Mouse (Mus musculus): Measurements from ENCODE around the gene Esrra. TPM values are rescaled to one million over a fixed set of nuclear protein-coding genes. Genes with fewer than 3 reads are reported as not detected.

Esrra gene
- polyA plus RNA-seq, 2 experiments from 2014 or later, result 2.2 to 5.7 TPM

DNA sequence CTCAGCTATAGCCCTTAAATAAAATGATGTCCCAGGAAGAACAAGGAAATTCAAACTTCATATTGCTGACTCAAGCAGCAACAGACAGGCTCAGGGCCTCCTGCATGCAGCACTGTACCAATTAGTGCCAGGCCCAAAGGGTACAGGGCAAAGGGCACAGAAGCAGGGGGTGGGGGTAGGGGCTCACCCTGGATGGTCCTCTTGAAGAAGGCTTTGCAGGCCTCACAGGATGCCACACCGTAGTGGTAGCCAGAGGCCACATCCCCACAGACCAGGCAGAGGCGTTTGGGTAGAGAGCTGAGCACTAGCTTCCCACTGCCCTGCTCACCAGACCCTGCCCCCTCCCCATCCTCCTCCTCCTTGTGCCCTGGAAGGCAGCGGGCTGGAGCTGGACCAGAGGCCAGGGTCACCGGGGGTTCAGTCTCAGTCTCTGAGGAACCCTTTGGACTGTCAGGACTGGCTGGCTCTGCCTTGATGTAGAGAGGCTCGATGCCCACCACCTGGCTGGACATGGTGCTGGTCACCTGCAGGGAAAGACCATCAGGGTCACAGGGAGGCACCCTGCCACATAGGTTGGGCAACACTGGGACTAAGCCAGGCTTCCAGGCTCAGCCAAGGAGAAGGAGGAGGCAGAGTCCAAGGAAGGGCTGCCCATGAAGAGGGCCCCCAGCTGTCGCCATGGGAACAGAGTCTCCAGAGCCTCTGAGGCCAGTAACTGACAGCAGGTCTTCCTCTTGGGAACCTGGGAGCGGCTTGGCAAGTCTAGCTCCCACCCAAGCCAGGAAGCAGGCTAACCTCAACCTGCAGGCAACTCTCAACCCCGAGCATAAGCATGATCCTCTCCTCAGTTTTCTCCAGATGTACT lies 1.5 kb downstream of the Esrra start:
- no peak for ATAC-seq

DNA sequence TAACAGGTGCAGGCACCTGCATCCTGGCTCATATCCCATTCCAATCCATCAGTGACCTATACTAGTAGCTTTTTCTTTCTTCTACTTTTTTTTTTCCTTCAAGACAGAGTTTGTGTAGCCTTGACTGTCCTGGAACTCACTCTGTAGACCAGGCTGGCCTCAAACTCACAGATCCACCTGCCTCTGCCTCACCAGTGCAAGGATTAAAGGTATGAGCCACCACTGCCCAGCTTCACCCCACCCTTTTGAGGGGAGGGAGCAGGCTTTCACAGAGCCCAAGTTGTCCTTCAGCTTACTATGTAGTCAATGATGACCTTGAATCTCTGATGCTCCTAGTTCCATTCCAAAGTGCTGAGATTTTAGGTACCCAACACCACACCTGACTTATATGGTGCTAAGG lies 2.2 kb downstream of the Esrra start:
- no peak for ATAC-seq

DNA sequence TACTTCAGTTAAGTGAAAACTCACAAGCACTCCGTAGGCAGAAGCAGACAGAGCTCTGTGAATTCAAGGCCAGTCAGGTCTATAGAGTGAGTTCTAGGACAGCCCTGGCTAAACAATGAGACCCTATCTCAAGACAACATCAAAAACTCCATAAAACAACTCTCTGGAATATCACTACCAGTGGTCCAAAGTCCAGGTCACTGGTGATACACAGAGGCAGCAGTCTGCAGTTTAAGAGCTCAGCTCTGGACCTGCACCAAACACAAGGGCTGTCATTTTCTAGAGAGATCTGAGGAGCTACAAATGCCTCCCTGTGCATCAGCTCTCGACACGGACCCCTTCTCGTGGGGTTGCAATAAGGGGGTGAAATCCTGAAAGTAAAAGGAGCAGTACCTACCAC lies 3.3 kb downstream of the Esrra start:
- ATAC-seq, result no peak

DNA sequence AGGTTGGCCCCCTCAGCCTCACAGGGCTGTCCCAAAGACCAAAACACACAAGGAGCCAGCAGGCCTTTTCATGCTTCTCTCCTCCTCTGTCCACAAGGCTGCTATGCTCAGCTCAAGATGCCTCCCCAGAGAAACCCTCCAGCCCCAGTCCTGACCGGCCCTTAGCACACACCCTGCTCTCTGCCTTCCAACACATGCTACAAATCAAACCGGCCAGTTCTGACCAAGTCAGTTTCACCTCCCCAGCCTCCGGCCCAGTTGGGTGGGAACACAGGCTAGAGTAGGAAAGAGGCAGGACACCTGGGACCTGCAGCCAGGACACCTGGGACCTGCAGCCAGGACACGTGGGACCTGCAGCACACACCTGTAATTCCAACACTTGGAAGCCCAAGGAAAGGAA lies 5.1 kb downstream of the Esrra start:
- no peak for ATAC-seq

DNA sequence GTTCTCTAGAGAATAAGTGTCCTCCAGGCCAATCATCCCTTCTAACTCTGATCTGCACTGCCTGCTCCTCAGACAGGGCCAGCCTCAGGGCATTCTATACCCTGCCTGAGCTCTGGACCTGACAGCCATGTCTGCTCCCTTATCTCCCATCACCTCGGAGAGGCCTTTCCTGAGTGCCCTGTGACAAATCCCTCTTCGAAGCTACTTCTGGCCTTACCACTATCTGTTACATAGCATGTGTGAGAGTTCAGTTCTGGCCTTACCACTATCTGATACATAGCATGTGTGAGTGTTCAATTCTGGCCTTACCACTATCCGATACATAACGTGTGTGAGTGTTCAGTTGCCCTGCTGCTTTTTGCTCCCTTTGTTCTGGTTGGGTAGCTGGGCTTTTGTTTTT lies 6.3 kb downstream of the Esrra start:
- ATAC-seq, result no peak

DNA sequence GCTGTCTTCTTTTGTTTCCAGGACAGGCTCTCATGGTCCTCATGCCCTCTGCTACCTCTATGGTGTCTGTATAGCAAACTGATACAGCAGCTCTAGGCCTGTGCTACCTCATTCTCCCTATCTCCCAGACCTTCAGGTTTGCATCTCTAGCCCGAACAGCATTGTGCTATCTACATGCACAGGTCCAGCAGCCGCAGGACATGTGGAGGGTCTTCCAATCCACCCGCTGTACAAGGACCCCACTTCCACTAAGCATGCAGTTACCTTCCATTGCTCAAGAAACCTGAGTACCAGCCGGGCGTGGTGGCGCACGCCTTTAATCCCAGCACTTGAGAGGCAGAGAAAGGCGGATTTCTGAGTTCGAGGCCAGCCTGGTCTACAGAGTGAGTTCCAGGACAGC lies 7.1 kb downstream of the Esrra start:
- no peak for ATAC-seq

DNA sequence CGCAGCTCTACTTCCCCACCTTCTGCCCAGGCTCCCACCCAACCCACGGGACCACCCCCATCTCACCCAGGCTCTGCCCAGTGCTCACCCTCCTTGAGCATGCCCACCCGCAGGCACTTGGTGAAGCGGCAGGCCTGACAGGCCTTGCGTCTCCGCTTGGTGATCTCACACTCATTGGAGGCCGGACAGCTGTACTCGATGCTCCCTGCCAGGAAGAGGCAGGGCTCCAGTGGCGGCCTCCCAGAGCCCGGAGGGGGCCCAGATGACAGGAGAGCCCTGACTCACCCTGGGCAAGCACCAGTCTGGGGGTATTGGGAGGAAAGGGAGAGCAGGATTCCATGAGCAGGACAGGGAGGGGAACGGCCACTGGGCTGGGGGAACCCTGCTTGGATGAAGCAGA lies 7.6 kb downstream of the Esrra start:
- ATAC-seq, result no peak

DNA sequence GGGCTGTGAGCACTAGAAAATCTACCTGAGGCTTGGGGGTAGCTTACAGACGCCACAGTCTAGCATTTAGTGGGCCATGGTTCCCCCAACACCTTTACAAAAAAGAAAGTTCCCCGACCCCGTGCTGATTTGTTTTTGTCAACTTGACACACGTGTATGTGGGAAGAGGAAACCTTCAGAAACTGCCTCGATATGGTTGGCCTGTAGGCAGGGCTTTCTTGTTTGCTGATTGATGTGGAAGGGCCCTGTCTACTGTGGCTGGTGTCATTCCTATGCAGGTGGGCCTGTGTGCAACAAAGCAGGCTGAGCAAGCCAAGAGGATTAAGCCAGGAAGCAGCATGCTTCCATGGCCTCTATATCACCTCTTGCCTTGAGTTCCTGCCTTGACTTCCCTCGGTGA lies 8.6 kb downstream of the Esrra start:
- ATAC-seq, result no peak

DNA sequence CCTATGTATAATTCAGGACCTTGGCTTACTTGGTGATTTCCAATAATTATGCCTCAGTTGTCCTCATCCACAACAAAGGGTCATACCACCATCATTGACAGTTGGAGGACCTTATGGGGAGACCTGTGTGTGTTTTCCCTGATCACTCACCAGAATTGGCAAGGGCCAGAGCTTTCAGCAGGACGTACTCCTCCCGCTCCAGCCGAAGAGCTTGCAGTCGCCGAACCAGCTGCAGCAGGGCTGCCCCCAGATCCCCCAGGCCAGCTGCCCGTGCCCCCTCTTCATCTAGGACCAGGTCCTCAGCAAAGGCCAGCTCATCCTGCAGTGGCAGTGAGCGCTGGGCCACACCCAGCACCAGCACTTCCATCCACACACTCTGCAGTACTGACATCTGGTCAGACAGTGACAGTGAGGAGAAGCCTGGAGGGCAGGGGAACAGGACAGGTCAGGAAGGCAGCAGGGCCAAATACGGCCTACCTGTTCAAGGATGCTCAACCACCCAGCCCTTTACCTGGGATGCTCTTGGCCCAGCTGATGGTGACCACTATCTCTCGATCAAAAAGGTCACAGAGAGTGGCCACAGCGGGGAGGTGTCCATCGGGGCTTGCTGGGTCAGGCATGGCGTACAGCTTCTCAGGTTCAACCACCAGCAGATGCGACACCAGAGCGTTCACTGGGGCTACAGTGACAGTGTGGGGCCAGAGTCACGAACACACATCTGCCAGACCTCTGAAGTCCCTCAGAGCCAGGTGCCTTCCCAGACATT lies 9.2 kb downstream of the Esrra start:
- ATAC-seq, result no peak

DNA sequence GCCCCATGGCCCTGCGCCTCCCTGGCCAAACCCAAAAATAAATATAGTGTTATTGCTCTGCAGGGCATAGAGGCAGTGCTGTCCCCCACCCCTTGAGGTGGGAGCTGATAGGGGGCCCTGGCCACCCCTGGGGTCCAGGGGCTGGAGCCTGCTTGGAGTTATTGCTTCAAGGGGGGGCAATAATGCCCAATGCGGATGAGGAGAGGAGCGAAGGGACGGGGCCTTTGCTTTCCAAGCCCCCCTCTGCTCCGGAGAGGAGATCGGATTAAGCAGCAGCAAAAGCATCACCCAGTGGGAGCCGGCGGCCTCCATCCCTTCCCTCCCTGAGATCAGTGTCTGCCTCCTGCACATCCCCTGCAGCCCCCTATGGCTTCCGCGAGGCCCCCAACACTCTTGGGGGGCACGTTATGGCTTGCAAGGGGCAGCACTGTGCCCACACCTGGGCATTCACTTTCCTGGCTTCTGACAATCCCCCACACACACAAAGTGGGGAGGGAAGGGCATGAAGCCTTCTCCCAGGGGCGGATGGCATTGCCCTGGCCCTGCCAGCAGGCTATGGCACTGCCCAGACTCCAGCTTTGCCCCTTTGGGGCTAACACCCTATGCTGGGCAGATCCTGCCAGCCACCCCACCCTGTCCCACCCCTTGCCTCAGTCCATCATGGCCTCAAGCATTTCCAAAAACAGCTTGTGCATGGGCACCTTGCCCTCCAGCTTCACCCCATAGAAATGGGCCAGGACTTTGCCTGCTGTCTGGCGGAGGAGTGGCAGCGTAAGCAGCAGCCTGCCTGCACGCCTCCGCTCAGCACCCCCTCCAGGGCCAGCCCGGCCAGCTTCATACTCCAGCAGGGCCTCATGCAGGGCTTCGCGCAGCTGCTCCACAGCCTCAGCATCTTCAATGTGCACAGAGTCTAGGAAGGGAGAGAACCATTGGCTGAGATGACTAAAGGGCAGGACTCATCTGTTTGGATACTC lies 10.2 kb downstream of the Esrra start:
- ATAC-seq, result no peak

DNA sequence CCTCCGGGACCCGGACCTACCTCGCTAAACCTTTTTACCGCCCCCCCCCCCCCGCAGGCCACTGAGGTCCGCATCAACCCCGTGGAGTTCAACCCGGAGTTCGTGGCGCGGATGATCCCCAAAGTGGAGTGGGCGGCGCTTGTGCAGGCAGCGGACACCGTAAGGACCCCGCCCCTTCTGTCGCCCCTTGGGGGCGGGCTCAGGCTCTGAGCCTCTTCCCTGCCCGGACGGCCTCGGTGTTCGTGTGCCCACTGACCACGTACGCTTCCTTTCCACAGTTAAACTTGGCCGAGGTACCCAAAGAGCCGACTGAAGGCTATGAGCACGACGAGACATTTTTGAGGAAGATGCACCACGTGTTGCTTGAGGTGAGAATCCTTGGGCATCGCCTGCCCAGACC lies 11.3 kb downstream of the Esrra start:
- peak; percentile 9 for ATAC-seq

DNA sequence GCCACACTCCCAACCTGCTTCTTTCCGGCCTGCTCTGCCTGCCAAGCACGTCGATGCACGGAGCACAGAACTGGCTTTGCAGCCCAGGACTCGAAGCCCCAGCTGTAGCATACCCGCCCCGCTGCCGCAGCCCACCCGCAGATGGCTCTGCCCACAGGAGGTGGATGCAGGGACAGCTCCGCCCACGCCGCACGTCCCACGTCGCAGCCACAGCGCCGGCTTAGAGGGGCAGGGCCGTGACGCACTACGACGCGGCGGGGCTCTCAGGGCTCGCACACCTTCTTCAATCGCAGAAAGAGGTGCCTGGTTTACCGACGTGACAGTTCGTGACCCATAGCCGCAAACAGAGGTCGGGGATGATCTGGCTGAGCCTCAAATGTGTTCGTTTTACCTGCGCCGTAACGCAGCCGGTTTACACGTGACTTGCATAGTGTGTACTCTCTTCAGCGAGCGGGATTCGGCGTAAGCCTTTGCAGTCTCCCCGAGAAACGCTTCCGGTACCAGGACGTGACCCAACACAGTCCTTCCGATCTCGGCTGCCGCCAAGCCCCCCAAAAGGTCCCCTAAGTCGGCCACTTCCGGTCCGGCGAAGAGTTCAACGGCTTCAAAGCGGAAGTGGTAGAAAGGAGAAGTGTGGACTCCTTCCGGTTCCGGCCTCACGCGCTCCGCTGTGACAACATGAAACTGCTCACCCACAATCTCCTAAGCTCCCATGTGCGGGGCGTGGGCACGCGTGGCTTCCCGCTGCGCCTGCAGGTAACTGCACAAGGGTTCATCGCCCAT lies 11.9 kb downstream of the Esrra start, which contains the start of the genes Trmt112 and Prdx5:
Gene Trmt112 (plus strand): TSS at position 192 of the 783 bp plus-strand sequence.
Gene Prdx5 (minus strand): TSS at position 600 of the 783 bp plus-strand sequence.
- peak; percentile 83 for ATAC-seq

DNA sequence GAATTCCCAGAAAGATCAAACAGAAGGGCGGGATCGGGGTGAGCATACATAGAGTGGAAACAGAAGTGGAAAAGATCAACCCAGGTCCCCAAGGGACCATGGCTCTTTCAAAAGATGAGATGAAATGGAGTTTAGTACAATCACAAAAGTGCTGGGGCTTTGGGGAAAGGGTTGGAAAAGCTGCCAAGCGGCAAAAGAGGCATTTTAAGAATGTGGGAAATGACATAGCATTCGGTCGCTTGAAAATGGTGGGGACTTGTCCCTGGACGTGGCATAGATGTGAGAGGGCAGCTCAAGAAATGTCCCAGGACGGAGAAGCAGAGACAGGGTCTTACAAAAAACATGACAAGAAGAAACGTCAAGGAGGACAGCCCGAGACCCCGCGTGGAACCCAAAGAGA lies 12.6 kb downstream of the Esrra start:
- ATAC-seq, result no peak

DNA sequence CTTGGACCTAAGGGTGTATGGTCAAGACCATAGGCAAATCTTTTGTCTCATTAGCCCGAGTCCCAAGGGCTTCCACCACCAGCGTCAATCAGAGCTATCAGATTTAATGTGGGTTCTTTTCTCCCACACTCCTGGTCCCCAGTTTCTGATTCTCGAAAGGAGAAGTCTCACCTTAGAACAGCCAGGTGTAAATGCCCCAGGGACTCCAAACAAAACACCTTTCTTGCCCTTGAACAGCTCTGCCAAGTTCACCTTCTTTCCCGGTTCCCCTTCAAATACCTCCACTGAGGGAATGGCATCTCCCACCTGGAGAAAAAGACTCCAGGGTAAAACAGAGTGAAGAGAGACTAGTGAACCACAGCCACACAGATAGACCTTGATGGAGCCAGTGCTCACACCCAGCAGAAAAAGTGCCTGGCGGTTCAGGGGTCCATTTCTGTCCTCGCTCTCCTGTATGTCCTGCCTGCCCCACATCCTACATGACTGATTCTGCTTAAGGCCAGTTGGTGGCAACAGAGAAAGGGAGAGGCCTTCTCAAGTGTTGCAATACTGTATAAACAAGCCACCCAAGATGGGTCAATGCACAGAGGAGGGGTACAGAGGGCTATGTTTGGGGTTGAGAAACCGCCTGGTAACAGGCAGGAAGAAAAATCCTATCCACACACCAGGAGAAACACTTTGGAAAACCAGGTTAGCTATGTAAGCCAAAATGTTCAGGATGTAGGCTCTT lies 13.6 kb downstream of the Esrra start:
- ATAC-seq, result no peak

DNA sequence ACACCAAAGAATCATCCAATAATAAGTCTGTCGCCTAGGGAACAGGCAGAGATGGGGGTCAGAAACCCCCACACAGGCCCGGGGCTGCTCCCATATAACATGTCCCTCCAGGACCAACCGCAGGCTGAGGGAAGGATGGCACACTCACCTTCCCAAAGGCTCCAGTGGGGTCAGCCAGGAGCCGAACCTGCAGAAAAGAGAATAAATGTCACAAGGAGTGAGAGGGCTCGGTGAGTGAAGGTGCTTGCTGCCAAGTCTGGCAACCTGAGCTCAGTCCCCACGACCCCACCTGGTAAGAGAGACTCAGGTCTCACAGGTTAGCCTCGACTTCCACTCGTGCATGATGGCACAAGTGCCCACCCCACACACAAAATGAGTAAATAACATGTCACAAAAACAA lies 14.5 kb downstream of the Esrra start:
- ATAC-seq, result no peak

DNA sequence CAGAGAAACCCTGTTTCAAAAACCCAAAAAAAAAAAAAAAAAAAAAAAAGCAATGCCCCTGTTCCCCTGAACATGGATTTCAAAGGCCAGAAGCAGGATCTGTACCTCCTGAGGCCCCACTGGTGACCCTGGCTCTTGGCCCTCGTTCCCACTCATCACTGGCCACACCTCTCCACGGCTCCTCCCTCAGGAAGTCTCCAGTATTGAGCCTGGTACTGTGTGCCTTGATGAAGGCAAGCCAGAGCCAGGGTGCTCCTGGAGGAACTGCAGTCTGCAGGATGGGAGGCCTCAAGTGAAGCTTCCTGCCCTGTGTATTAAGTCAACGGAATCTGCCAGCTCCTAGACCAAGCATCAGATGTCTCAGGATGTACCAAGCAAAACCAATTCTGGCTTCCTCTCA lies 15.4 kb downstream of the Esrra start:
- no peak for ATAC-seq

DNA sequence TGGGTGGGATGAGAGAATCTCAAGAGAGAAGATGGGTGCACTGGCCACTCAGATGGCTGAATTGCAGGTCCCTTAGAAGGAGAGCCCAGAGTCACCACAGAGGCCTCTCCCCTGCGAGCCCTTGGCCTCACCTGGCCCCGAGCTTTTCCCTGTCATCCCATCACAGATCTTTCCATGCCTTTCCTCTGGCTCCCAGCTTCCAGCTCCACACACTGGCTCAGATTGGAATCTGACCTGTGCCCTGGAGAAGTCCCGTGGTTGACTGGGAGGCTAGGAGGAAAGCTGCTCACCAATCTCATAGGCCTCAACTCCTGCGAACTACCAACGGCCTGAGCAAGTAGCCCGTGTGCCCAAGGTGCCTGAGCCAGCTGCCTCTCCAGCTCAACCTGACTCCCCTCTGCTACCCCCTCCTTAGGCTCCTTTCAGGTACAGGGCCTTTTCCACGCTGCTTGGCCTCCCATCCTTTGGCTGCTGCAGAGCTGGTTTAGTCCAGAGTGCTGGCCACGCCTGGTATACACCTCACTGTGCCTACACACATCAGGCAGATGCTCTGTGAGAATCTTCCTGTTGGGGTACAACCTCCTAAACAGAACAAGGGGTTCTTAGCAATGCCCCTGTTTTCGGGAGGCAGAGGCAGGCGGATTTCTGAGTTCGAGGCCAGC lies 16.0 kb downstream of the Esrra start:
- ATAC-seq, result no peak

DNA sequence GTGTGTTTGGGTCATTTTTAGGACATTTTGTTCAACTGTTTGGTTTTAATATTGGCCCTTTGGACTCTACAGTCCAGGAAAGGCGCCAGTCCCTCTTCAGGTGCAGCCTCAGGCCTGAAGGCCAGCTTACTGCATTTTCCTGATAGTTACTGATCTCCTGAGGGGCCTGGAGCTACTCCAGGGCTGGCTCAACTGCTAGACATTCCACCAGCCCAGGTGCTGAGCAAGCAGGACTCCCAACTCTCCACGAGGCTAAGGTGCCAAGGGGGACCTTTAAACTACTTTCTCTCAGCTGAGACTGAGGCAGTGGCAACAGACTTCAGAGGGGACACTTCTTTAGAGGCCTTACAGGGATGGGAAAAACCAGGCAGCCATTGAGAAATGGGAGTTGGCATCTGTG lies 16.8 kb downstream of the Esrra start:
- ATAC-seq, result no peak

DNA sequence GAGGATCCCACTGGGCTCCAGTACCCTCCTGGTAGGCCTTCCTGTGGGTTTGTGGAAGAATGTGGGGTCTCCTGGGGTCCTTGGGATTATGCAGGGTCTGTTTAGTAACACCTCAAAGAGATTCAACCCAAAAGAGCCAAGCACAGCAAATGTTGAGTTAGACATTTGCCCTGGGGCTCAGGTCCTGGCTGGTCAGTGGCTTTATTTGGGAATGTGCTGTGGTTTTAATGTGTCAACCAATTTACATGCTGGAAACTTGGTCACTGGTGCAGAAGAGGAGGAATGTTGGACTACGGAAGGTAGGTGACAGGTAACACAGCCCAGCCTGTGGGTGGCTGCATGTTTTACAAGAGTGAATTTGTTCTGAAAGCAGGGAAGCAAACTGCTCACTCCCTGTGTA lies 18.6 kb downstream of the Esrra start:
- no peak for ATAC-seq

DNA sequence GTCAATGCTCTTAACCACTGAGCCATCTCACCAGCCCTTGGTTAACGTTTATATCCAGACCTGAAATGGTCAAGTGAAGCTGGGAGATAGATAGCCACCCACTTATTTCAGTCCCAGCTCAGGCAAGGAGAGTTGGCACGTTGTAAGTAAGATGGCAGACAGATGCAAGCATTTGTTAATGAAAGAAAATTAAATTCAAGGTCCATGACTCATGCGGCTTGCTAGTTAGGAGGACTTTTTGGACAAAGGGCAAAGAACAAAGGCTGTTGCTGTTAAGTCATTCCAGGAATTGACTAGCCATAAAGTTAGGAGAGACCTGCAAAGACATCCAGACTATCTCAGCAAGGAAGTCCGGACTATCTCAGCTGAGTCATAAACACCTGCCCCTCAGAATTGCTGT lies 22.0 kb downstream of the Esrra start:
- no peak for ATAC-seq
